Mouse (Mus musculus) spleen, postnatal 14 days (tissue): ENCODE measurements around the gene Tysnd1.

Experiments used
- DNase-seq, 2 experiments: peaks; one replicate each; pipeline ENCODE4 v3.0.0; 2021 to 2022; ENCODE audit warnings: low spot score in 2 of 2

Gene Tysnd1

DNA sequence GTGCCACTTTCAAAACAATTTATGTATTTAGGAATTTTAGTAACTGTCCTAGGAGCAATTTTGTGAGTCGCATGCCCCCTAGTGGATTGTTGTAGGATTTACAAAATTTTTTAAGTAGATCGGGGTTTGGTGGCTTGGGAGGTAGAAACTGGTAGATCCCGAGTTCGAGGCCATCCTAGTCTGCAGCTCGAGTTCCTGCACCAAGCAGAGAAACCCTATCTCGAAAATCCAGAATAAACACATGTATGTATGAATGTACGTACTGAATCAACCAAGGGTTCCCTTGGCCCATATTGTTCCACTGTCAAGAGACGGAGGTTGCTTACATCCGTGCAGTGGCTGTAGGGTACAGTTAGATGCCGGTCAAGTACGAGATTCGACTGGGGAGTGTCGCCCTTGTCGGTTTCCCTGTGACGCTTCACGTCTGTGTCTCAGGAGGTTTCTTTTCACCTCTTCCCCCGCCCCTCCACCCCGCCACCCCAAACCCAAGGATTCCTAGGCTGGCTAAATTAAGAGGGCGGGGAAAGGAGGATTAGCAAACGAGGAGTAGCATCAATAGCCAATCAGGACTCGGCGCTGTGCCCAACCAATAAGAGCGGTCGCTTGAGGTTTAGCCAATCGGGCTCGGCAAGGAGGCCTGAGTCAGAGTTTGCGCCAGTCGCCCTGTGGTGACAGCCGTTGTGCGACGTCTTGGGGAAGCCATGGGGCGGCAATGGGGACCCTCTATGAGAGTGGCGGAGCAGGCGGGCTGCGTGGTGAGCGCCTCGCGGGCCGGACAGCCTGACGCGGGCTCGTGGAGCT, at the start of gene Tysnd1:
Gene Tysnd1 (plus strand): TSS at position 645 of the 801 bp plus-strand sequence.
- peak; percentile 82 to 90 for DNase-seq

DNA sequence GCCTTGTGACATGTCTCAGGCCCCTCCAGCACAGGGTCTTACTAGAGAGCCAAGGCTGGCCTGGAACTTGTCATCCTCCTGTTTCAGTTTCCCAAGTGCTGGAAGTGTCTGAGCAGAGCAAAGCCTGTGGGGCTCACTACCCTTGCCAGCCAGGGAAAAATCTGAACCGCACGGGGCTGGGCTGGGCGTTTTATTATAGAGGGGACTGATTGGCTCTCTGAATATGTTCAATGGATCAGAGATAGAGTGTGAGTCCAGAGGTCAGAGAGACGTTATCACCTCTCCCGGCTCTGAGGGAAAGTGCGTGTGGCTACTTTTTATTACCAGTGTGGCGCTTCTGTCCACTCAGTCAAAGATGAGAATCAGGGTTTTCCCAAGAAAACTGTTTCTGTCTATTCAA, 48.8 kb upstream of the Tysnd1 start:
- DNase-seq = no peak

DNA sequence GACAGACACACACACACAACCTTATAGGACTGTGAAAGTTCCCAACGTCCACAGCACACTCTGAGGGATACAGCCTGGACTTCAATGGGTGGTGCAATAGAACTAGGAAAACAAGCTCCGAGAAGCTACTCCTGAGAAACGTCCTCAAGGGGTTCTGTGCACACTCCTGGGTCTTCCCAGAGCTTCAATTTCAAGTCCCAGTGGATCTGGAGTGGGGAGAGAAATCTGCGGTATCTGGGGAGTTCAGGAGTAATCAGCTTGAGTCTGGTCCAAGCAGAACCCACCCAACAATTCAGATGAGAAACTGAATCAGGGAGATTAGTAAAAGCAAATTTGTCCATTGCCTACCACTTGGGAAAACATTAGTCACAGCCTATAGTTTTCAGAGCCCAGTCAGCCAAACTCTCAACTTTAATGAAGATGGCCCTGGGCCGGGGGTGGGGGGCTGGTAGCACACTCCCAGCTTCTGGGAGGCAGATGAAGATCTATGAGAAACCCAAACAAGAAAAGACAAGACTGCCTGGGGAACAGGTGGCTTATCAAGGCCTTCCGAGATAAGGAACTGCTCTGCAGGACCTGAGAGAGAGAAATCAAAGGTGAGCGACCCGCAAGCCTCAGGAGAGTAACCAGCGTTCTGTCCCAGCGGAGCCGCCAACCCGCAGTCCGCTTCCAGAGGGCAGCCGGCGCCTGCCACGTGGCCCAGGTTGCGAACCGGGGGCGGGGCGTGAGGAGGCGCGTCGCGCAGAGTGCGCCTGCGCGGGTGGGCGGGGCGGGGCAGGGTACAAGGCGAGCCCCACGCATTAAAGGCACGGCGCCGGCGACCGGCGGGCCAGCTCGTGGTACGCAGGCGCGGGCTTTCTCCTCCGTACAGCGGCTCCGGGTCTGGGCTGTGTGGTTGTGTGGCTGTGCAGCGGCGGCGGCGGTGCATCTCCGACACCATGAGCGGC, 47.3 kb upstream of the Tysnd1 start, which contains the start of gene Ppa1:
Gene Ppa1 (plus strand): TSS at position 763 of the 947 bp plus-strand sequence.
- peak; percentile 62 to 71 for DNase-seq

DNA sequence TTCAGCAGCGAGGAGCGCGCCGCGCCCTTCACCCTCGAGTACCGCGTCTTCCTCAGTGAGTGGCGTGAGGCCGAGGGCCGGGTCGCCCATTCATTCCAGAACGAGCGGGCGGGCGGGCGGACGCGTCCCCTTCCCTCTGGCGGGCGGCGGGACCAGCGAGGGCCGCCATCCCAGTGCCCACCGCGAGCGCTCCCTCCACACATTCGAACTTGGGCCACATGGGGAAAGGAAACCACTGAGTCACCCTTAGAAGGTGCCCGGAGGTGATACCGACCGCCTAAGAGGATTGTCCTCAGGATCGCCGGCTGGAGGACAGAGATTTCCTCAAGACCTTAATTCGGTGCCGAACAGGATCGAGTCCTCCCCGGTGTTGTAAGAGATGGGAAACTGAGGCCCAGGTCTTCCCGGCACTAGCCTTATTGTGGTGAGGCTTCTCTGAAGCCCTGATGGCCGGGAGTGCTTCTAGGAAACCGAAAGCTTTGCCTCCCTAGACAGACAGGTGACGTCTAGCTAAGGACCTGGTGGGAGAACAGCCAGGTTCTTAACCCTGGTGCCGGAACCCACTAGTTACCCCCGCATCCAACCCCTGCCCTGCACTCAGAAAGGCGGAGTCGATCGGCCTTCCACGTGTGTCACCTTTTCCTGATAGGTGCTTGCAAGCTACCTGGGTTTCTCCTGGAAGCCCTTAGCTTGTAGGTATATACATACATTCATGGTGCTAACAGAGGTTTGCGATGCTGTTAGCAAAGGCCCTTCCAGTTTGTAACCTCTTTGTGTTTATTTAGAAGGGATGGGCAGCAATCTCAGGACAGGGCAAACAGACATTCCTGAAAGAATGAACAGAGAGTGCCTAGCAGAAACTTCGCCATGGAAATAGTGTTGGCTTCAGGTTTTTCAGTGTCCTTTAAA, 46.3 kb upstream of the Tysnd1 start:
- DNase-seq = no peak

DNA sequence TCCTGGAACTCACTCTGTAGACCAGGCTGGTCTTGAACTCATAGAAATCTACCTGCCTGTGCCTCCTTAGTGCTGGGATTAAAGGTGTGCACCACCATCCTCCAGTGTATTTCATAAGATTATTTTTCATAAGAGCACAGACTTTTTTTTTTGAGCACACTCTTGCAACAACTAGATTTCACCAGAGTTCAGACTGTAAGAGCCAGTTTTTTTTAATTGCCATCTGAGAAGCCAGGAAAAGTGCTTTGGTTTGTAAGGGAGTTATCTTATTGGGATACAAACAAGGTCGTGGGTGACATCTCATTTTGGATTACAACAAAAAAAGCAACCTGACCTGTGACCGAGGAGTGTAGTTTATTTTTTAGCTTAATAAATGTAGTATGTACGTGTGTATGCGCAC, 41.2 kb upstream of the Tysnd1 start:
- DNase-seq = no peak

DNA sequence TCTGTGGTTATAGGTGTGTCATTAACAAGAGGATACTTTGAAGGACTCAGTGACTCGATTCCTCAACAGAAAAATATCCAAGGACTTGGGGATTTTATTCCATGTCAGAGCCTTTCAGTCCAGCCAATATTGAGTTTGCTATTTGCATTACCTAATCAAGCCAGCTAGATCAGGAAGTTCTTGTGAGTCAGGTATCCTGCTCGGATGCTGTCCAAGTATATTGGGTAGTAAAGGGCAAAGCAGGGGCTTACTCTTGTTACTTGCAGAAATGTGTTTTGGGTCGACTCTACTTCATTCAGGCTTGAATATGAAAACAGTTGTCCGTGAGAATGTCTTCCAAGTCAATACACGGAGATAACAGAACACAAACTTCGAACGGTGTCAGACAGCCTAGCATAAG, 40.6 kb upstream of the Tysnd1 start:
- no peak for DNase-seq

DNA sequence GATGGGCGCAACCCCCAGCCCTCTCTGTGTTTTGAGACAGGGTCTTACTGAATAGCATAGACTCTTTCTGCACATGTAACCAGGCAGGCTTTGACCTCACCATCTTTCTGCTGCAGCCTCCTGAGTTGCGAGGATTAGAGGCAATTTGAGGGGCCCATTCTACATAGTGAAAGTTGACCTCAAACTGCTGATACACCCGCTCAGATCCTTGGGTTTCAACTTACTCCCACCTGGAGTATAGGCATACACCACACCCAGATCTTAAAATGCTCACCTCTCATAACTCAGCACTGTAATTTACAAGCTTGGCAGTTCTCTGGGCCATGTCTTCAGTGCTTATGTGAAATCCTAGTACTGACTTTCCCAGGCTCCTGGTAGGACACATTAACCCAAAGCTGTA, 40.1 kb upstream of the Tysnd1 start:
- no peak for DNase-seq

DNA sequence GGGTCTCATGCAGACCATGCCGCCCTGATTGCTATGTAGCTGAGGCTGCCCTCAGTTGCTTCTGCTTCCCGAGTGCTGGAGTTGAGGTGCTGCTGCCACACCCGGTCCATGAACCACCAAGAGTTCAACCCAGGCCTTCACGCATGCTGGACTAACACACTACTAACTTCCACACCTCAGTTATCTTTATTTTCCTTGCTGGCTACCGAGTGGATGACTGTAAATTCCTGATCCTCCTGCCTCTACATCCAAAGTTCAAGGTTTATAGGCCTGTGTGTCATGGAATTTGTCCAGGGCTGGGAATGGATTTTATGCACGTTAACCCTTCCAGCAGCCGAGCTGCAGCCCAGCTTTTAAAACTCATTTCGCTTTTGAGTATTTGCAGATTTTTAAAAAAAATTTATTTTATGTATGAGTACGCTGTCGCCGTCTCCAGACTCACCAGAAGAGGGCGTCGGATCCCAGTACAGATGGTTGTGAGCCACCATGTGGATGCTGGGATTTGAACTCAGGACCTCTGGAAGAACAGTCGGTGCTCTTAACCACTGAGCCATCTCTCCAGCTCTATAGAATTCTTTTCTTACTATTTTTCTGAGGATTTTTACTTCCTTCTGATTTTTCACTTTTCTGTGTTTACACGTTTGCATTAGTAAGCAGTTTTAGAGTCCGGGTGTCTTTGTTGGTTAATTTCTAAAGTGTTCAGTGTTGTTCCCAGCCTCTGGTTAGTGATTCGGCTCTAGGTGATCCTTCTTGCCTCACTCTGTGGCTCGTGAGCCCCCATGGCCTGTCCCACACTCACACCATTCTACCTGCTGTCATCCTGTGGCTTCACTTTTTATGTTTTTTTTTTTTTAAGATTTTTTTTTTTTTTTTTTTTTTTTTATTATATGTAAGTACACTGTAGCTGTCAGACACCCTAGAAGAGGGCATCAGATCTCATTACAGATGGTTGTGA, 38.1 kb upstream of the Tysnd1 start:
- DNase-seq = no peak

DNA sequence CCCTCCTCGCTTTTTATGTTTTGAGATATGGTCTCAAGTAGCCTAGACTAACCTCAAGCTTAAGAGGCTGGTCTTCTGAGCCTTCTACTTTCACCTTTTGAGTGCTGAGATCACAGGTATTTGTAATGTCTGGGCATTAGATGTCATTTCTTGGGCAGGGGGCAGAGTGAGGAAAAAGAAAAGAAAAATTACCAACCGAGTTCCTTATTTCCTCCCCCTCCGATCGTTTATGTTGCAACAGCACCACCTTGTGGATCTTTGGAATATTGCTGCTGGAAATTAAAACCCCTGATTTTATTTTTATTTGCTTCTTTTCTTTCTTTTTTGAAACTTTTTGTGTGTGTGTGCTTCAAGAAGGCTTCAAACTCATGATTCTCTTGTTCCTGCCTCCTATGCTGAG, 37.3 kb upstream of the Tysnd1 start:
- peak in 1 of 2 experiments; percentile 40 for DNase-seq

DNA sequence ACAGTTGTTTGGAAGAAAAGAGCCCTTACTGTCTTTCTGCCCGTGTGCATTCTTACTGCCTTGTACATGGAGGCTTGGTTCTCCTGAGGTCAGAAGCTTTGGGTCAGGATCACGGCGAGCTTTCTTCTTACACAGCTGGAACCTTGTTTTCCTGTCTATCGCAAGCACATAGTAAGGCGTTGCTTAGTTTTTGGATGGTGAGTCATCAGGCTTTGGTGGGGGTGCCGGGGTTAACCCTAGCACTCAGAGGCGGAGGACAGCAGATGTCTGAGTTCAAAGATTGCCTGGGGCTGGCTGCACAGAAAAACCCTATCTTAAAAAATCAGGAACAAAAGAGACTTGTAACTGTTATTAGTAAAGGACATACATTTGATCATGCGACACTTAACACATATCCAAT, 33.4 kb upstream of the Tysnd1 start:
- DNase-seq = no peak

DNA sequence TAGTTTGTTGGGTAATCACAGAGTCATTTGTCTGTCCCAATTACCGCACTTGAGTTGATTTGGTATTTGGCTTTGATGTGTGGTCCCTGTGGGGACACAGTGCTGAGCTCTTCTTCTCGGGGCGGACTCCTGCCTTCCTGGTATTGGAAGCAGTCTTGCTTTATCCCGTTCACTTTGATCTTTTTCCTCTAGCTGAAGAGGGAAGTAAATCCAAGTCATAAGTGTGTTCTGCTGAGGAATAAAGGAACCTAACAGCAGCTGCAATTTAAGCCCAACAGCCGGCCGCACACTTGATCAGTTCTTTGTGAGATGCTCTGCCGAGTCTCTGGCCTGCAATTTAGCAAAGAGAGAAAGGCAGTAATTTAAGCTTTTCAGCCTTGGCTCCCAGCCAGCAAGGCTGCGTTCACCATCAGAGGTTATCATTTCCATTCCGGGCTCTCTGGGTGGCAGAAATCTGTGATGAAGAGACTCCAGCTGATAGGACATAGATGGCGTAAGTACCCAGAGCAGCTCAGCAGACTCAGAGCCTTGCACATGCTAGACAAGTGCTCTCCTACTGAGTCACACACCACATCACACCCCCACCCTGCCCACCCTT, 32.8 kb upstream of the Tysnd1 start:
- DNase-seq = no peak

DNA sequence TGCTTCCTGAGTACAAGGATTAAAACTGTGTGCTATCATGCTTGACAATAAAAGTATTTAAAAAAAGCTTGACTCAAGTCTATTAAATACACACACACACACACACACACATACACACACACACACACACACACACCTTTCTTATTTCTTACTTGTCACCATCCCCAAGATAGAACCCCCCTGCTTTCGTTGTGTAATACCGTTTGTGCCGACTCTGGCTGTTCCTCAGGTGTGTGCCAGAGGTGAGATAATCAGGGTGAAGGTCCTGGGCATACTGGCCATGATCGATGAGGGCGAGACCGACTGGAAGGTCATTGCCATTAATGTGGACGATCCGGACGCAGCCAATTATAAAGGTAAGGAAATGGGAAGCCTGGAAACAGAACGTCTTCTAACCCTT, 30.2 kb upstream of the Tysnd1 start:
- DNase-seq = no peak

DNA sequence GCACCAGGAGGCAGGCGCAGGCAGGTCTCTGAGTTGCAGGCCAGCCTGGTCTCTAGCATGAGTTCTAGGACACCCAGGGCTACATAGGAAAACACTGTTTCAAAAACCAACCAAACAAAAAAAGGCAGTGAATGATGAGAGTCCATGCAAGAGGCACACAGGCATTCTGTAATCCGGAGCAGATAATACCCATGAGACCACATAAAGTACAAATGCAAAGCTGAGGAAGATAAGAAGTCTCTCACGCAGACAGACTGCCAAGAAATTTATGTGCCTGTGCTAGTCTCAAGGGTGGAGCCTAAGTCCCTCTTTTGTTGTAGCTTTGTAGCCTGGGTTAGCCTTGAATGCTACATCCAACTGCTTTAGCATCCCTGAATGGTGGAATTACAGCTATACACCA, 29.7 kb upstream of the Tysnd1 start:
- DNase-seq = no peak

DNA sequence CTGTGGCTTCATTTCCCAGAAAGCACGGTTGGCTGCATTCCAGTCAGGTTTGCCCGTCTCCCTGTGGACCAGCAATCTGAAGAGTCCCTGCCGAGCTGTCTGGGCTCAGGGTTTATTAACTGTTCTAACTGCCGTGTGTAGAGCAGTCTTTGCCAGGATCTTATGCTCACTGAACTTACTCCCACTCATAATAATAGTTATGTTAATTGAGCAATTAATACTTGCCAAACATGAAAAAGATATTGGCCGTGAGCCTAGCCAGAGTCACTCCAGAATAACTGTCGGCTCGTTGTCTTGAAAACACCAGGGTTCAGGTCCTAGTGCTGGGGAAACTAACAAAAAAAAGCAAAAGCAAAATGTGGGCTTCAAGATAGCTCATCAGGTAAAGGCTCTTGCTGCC, 26.0 kb upstream of the Tysnd1 start:
- DNase-seq = no peak

DNA sequence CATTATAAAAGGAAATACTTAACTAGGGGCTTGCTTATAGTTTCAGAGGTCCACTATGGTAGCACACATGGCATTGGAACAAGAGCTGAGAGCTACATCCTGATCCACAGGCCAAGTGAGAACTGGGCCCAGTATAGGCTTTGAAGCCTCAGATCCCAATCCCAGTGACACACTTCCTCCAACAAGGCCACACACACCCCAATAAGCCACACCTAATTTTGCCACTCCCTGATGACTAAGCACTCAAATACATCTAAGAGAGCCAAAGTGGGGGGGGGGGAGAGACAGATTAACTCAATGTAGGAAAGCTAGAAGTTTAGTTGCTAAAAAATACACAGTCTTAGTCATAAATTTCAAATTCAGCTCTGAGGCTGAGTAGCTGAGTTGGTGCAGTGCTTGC, 25.4 kb upstream of the Tysnd1 start:
- no peak for DNase-seq

DNA sequence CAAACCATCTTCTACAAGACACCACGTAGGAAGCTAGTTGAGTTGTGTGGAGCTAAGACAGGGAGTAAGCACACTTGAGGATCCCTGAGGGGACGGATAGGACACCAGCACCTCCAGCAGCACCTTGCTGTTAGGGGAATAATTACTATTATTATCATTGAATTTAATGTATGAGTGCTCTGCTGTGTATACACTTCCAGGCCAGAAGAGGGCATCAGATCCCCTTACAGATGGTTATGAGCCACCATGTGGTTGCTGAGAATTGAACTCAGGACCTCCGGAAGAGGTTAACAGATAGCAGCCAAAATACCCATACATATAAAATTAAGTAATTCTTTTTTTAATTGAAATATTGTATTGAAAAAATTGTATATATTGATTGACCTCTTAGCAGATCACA, 24.6 kb upstream of the Tysnd1 start:
- DNase-seq = no peak

DNA sequence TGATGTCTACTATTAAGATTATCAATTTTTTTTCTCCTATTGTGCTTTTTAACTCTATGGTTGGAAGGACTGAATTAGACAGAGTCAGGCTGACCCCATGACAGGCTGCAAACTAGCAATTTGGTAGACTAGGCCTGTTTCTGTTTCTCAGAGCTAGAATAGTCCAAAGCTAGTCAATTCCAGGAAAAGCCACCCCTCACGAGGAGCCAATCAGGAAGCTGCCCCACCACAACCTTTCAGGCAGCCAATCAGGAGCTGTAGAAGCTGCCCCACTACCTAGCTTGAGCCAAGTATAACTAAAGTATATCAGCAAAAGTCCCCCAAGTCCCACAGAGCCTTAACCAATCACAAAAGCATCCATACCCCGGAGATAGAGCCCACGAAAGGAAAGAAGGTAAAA, 19.4 kb upstream of the Tysnd1 start:
- no peak for DNase-seq

DNA sequence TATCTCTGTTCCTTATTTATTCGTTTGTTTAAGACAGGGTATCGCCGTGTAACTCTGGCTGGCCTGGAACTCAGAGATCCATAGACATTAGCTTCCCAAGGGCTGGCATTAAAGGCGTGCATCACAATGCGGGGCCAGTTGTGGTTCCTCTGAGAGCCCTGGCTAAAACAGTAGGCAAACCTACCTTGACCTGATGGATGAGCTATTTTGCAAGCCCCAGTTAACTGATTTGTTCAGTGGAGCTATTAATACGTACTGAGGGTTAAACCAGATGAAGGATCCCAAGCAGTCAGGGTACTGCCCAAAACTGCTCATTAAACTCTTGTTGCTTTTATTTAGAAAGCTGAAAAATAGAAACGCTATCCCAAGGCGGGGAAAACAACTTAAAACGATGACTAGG, 15.8 kb upstream of the Tysnd1 start:
- DNase-seq = no peak

DNA sequence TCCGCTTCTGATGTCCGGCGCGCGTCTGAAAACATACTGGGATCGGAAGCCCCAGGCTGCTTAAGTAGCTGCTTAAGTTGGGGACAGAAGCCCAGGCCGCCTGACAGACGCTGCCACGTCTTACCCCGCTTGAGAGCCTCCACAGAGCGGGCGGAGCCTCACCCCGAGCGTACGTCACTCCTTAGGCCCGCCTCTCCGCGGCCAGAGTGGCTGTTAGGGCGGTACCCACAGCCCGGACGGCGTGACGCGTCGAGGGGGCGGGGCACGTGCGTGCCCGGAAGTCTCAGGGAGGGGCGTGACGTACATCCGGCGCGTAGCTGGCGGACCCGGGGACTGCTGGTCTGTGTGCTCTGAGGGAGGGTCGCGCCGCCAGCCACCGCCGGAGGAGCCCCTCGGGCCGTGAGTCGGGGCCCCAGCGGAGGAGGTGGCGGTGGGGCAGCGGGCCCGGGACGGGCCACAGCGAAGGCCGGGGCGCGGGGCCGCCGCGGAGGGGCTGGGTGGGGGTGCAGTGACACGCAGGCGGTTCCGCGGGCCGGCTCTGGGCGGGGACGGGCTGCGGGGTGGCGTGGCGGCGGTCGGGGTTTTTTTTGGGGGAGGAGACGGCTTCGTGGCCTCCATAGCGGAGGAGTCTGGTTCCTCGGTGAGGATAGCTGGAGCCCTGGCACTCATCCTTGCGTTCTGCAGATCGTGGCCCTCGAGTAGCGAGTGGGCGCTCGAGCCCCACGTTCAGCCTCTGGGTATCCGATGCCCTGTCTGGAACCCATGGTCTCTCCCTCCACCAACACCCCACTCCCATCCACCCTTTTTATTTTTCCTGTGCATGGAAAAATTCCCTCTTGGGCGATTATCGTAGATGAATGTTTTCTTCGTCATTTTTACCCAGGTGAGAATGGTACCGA, 15.1 kb upstream of the Tysnd1 start, which contains the start of gene Sar1a:
Gene Sar1a (plus strand): TSS at position 285 of the 899 bp plus-strand sequence.
- DNase-seq = peak; percentile 97 to 99
